ENCODE assay signal across 13 mouse cellular contexts in genomic region chr9:28196550-28196949, GRCm38 (mm10).
"Had no signal": no experiment of that assay in that cellular context is flagged by ENCODE, and none has a peak within 500 bp of the region (broad histone marks: within the 10 kb centered on the region; RNA-seq: fewer than 3 reads in every experiment).

No protein-coding gene starts in this region.

- H3K27ac ChIP-seq: kidney, embryonic 15.5 days; liver, embryonic 13.5 days; macrophage; midbrain, embryonic 12.5 days; stomach, embryonic 15.5 days had no signal

- H3K4me2 ChIP-seq: kidney, embryonic 15.5 days; liver, embryonic 13.5 days; midbrain, embryonic 12.5 days; stomach, embryonic 15.5 days had no signal

- DNase-seq: kidney, adult 2 months; kidney, postnatal 36 days; liver; liver, embryonic 13.5 days; liver, postnatal 0 days; right cerebral cortex, postnatal 14 days; thymus, adult 2 months; thymus, postnatal 25 days had no signal

- H3K4me3 ChIP-seq: kidney, embryonic 15.5 days; liver, embryonic 13.5 days; megakaryocyte, embryonic 14.5 days; midbrain, embryonic 12.5 days; stomach, embryonic 15.5 days had no signal

- ATAC-seq: liver, postnatal 0 days had no signal

- H3K9ac ChIP-seq: kidney, embryonic 15.5 days; liver, embryonic 13.5 days; liver, postnatal 0 days; midbrain, embryonic 12.5 days; stomach, embryonic 15.5 days had no signal

- H3K36me3 ChIP-seq: kidney, embryonic 15.5 days; liver, embryonic 13.5 days; midbrain, embryonic 12.5 days; stomach, embryonic 15.5 days had no signal

- H3K27me3 ChIP-seq: kidney, embryonic 15.5 days; liver, embryonic 13.5 days; megakaryocyte, embryonic 14.5 days; midbrain, embryonic 12.5 days; stomach, embryonic 15.5 days had no signal

- H3K9me3 ChIP-seq: kidney, embryonic 15.5 days; liver, embryonic 13.5 days; megakaryocyte, embryonic 14.5 days; midbrain, embryonic 12.5 days; stomach, embryonic 15.5 days had no signal

- H3K4me1 ChIP-seq: kidney, embryonic 15.5 days; liver, embryonic 13.5 days; megakaryocyte, embryonic 14.5 days; midbrain, embryonic 12.5 days; stomach, embryonic 15.5 days had no signal
